Mouse (Mus musculus): Measurements from ENCODE around the gene Arhgap42. TPM values are rescaled to one million over a fixed set of nuclear protein-coding genes. Genes with fewer than 3 reads are reported as not detected.

The Arhgap42 gene
- total RNA-seq (2015): 0.09 TPM in 1 of 2 replicates, not detected in the other
- total RNA-seq (2017): 0.07 TPM in 1 of 2 replicates, not detected in the other

DNA sequence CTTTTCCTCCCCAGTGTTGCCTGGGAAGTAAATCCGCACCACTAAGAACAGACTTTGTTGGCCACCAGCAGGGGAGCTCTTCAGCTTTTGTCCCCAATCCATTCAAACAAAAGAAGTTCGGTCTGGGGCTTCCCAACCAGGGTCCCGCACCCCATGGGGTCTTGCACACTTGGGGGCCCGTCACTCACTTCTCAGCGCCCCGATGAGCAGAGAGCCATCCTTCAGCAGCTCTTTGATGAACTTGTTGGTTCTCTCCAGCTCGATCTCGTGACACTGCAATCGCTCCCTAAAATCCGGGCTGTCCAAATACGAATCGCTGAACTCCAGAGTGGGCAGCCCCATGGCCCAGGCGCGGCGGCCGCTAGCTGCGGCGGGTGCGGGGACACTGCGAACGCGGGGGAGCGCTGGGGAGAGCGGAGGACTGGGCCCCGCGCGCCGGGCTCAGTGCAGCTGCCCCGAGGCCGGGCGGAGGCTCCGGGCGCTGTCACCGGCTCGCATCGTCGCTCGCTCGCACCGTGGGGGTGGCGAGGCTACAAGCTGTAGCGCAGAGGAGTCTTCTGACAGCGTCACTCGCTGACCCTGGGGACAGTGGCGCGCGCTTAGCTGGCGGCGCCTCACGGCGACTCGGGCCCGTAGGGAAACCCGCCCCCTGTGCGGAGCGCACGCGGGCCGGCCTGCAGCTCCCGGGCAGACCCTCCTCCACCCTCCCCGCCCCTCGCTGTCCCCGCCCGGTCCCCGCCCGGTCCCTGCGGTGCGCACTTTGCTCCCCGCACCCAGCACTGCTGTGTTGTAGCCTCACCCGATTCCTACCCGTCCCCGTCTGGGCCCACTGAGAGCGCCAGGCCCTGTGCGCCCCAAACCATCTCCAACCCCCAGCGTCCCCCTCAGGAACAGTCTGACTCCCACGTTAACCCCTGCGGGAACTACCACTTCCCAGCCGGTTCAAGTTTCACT, at the start of gene Arhgap42:
Gene Arhgap42, minus strand, starts transcription at position 664 of the 954 bp plus-strand sequence.
- no peak for ATAC-seq (ENCODE audit: poor library complexity, severe bottlenecking)

DNA sequence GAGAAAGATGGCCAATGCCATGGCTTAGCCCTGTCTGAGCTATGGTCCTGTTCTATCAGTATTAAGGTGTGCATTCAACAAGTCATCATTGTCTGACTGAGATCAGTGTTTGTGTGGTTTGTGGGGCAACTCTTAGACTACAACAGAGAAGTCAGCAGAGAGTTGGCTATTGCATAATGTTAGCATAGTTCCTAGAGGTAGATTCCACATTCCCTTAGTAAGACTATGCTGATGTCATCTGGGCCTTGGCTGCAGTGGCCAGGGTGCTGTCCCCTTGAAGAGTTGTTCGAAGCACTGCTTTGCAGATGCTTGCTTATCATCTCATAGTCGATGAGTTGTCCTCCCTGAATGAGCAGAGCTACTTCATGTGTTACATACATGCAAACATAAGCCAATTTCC, 49.2 kb upstream of the Arhgap42 start:
- ATAC-seq (ENCODE audit: poor library complexity, severe bottlenecking): no peak

DNA sequence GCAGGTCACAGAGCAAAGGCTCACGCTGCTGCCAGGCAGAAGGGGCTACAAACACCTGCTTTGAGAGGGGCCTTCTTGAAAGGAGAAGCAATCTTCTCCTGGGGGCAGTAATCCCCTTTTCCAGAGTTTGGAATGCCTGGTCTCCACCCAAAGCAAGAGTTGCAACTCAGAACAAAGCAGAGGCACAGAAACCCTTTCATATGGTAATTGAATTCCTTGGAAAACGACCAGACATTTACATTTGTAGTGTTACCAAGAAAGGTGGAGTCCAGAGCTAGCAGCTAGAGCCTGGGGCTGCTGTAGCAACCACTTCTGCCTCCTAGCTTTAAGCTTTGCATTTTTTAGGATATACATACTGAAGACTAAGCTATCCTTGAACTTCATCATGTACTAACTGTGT, 30.4 kb upstream of the Arhgap42 start:
- ATAC-seq (ENCODE audit: poor library complexity, severe bottlenecking): no peak

DNA sequence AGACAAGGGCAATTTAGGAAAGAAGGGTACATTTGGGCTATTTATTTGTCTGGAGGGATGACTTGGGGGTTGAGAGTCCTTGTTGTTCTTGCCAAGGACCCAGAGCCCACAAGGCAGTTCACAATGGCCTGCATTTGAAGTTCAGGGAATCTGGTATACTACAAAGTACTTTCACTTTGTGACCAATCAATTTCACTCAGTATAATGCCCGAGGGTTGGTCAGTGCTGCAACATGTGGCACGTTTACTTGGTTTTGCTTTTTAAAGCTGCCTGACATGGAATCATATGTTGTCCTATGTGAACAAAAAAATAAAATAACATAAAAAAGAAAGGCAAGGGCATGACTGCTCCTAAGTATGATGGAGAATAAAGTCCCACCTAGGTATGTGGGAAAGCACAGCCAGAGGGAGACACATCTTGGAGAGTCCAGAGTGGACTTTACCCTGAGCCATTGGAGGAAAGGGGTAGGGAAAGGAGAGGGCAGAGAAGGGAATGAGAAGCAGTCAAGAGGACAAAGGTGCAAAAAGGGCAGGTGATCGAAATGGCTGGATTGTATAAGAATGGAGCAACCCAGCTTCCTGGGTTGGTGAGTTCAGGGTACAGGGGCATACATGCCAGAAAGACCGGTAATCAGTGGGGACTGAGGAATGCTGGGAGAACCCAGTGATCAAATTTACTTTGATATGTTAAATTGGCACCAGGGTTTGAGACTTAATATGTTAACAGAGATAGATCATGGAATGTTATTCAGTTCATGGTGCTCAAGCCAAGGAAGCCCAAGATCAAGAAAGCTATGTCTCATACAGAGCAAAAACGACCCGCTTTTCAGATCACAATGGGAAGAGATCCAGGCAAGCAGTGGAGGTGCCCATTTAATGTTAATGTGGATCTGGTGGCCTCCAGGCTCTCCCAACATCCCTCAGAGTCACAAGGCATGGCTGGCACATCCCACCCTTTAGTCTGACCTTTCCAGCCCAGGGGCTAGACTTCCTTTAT, 29.0 kb upstream of the Arhgap42 start:
- ATAC-seq (ENCODE audit: poor library complexity, severe bottlenecking): no peak

DNA sequence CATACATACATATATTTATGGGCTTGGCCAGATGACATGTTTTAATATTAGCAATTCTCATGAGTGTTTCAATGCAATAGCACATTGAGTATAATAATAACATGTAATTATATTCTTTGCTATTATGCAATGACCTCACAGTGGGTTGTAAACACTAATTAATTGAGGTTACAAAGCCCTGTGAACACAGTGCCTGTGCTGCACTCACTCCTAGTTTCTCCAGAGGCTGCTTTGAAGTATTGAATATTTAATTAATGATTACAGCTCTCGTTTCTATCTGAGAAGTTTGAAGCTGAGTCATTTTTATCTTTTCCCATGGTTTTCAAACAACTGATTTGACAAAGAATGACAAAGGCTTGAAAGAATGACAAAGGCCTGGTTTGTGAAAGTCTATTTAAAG, 24.6 kb upstream of the Arhgap42 start:
- ATAC-seq (ENCODE audit: poor library complexity, severe bottlenecking): no peak

DNA sequence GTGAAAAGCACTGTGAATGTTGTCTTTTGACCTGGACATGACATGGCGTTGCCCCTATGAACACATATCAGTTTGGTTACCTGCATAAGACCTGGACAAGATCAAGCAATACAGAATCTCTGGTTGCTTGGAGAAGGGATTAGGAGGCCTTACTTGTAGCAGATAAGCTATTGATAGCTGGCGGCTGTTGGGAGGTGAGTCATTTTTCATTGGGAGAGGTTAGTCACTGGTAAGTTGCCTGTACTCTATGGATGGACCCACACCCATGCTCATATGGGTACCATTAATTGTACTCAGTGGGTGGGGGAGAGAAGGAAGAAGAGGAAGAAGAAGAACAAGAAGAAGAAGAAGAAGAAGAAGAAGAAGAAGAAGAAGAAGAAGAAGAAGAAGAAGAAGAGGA, 23.6 kb upstream of the Arhgap42 start:
- no peak for ATAC-seq (ENCODE audit: poor library complexity, severe bottlenecking)

DNA sequence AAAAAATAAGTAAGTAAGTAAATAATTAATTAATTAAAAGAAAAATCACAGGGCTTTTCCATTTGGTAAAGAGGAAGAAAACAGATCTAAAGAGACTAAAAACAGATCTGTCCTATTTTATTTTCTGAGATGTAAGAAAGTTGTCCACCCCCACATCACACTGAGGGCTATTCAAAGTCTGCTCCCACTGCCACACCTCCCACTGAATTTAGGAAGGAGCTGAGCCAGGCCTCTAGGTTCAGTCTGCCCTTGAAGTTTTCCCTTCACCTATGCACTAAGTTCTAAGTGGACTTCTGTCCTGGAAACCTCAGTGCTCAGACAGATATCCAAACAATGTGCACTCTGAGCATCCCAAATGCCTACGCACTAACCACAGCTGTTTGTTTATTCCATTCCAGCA, 15.9 kb upstream of the Arhgap42 start:
- no peak for ATAC-seq (ENCODE audit: poor library complexity, severe bottlenecking)

DNA sequence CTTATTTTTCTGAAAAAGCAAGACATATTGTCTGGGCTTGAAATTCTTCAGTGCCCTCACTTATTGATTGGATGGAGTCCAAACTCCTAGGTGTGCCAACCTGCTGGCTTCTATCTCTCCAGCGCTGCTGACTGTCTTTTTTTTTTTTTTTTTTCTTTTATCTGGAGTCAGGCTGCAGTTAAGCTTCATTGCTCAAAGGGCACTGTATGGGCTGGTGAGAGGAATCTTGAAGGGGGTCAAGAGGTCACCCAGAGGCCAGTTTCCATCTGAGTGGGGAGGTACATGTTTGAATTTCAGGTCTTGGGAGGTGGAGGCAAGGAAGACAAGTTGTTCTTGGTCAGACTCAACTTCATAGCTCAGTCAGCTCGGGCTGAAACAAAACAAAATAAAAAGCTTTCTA, 9.6 kb upstream of the Arhgap42 start:
- no peak for ATAC-seq (ENCODE audit: poor library complexity, severe bottlenecking)

DNA sequence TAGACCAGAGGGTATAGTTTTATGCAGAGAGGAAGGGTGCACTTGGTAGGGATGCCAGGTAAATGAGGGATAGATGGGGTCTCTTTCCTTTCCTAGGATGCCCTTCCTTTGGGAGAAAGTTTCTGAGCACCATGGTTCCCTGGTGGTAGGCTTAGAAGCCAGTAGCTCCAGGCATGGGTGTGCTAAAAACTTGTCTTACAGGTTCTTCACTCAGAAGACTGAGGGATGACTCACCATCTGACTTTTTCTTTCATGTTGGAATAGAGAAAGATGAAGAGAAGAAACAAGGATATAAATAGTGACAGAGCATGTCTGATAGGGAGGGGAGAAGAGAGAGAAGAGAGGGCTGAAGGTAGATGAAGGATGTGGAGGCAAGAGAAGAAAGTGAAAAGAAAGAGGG, 7.1 kb upstream of the Arhgap42 start:
- no peak for ATAC-seq (ENCODE audit: poor library complexity, severe bottlenecking)

DNA sequence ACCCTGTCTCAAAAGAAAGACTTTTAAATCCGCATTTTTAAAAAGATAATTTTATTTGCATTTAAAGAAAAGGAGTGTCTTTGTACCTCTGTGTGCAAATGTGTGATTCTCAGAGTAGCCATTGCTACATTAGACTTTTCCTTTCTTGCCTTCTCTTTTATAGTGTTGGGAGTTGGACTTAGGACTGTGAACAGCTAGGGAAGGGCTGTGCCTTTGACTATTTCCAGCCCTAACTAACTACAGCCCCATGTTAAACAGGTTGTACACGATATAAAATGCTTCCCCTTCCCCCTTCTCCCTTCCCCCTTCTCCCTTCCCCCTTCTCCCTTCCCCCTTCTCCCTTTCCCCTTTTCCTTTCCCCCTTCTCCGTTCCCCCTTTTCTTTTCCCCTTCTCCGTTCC, 4.9 kb upstream of the Arhgap42 start:
- no peak for ATAC-seq (ENCODE audit: poor library complexity, severe bottlenecking)

DNA sequence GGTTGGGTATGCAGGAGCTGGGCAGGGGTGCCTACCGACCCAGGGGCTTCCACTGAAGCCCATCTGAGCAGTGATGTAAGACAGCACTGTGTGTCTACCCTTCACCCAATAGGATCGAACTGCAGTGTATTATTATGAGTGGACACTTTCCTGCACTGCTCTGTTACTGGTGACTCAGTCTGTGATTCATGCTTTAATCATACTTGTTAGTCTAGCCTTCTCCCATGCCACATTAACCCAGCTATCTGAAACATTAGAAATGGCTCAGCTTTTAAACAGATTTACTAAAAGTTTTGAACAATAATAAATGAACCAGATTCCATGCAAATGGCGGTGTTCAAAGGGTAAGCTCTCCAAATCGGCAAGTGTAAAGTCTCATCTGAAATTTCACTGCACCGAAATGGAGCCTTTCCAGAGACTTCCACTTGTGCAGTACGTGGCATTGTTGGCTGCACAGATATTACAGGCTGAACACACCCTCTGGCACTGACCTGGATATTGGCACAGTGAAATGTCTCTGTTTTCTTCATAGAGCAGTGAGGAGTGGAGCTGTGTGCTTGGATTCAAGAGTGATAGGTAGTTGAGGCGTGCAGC, 2.4 kb upstream of the Arhgap42 start:
- no peak for ATAC-seq (ENCODE audit: poor library complexity, severe bottlenecking)

DNA sequence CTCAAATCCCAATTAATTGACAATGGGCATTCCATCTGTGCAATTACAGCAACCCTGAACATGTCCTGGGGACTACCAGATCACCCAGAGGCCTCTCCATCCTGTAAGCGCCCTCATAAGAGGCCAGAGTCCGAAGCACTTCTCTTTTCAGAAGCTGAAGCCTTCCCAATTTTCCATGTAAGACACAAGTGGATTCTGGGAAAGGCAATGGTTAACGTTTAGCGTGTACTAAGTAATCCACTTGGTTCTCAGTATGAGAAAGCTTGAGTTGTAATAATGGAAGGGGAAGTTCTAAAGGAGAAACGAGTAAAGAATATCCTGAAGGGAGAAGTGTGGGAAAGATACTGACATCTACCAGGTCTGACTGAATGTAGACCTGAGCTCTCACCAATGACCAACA, 1.4 kb downstream of the Arhgap42 start:
- no peak for ATAC-seq (ENCODE audit: poor library complexity, severe bottlenecking)

DNA sequence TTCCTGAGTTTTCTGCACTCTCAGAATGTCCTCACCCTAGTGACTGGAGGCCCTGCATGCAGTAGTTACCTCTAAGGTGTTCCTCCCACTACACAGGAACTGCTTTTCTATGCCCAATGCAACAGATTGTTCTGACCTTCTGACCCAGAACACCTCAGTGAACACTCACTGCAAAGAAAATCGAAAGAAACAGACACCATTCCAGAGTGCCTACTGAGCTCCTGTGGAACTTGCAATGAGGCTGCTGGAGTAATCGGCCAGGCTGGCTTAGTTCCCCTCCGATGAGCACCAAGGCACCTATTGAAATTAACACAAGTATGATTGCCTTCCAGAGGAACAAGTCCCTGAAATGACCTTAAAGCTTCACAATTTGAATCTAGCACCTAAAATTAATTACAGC, 9.2 kb downstream of the Arhgap42 start:
- ATAC-seq (ENCODE audit: poor library complexity, severe bottlenecking): no peak

DNA sequence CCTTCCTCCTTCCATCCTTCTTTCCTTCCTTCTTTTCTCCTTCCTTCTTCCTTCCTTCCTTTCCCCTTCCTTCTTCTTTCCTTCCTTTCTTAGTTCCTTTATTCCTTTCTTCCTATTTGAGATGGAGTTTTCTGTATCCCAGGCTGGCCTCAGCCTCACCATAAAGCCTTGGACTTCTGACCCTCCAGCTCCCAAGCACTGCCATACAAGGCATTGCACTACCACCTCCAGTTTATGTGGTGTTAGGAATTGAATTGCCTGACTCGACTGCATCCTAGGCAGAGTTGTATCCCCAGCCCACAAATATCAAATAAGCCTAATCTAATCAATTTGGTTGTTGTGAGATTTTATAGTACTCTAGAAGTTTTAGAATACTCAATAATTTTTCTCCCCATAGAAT, 14.1 kb downstream of the Arhgap42 start:
- no peak for ATAC-seq (ENCODE audit: poor library complexity, severe bottlenecking)

DNA sequence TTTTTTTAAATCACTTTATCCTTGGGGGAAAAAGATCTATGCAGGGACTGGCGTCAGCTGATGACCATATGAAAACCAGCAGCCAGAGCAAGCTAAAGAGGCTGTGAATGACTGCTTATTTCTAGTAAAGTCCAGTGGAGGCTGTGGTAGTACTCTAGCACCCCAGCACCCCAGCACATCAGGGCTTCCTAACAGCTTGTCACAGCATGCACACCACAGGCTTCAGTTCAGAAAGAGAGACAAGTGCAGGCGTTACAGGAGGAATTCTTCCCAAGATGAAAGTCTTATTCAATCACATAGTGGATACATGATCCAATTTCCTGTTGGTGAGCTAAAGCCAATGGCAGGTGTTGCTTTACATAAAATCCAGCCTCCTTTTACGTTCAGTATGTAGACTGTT, 15.5 kb downstream of the Arhgap42 start:
- ATAC-seq (ENCODE audit: poor library complexity, severe bottlenecking): no peak

DNA sequence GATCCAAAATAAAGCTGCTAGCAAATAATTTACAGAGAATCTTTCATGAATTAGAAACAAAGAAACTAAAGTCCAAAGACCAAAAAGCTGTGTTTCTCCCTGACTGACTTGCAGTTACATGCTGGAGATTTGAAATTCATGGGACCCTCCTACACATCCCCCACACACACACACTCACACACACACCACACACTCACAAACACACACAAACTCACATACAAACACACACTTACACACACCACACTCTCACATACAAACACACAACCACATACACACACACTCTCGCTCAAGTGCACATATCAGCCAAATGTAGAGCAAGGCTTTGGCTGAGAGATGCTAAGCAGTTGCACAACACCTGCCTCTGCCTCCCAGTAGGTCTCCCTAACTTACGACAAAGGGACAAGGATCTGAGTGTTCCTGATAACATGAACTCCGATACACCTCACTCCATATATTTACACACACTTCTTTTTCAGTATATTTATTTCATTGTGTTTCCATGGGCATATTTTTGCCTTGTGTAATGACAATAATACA, 16.9 kb downstream of the Arhgap42 start:
- no peak for ATAC-seq (ENCODE audit: poor library complexity, severe bottlenecking)

DNA sequence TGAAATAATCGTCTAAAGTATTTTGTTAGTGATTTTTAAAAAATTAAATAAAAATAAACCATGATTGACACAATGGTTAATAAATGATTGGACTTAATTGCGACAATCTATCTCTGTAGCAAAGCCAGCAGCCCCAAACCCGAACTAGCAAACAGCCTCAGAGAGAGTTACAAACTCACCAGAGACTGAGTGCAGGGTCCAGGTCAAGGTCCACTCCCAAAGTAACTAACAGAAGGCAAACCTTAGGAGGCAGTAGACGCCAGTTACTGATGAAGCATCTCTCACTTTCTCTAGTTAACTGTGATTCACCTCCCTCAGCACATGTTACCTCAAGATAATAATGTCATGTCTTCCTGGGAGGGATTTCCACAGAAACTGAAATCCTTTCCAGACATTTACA, 17.7 kb downstream of the Arhgap42 start:
- ATAC-seq (ENCODE audit: poor library complexity, severe bottlenecking): no peak

DNA sequence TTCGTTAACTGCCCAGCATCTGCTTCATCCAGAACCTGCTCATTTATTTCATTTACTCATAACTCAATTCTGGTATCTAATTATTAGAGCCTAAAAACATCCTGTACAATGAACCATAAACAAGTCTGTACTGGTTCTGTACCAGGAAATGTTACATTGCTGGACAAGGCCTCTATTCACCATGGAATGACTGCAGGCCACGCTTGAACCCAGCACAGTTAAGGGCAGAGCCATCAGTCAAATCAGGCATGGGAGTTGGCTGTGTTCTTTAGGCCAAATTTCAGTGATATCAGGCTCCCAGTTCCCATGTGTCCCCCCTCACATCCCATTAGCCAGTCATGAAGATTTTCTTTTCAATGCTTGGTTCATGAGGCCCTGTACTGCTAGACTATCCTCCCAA, 20.6 kb downstream of the Arhgap42 start:
- ATAC-seq (ENCODE audit: poor library complexity, severe bottlenecking): no peak

DNA sequence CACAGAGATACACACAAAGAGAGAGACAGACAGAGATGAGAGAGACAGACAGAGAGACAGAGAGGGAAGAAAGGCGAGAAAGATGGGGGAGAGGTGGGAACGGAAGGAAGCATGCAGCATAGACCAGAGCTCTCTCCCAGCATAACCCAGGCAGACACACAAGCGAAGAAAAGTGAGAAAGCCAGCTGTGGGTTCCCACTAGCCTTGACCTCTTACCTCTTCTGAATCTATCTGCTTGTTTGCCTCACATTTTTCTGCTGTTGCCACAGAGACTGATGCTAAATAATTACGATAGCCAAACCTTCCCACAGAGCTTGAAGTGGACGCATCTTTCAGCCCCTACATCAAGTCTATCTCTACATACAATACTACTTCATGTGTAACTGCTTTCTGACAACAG, 24.1 kb downstream of the Arhgap42 start:
- ATAC-seq (ENCODE audit: poor library complexity, severe bottlenecking): no peak

DNA sequence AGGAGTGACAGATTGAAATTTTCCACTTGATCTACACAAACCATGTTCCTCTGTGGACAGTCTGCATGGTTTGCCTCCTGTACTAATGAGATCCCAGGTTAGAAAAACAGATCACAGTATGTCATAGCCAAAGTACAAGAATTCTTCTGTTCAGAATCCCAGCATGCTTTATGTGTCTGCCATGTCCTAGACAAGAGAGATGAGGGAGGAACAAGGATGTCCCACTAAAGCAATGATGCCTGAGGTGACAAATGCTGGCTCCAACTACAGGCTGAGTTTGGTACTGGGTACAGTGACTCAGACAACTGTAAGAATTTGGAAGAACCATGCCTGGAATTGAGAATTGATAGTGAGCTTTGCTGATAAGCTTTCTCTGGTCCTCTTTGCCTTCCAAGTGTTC, 24.6 kb downstream of the Arhgap42 start:
- ATAC-seq (ENCODE audit: poor library complexity, severe bottlenecking): no peak
